Mouse (Mus musculus): ENCODE results near the gene Prickle1. TPM values are rescaled to one million over a fixed set of nuclear protein-coding genes. Genes with fewer than 3 reads are reported as not detected.

Gene Prickle1
- total and polyA plus RNA-seq, 3 experiments, result 0.64 to 1.8 (median 1.7) TPM

DNA sequence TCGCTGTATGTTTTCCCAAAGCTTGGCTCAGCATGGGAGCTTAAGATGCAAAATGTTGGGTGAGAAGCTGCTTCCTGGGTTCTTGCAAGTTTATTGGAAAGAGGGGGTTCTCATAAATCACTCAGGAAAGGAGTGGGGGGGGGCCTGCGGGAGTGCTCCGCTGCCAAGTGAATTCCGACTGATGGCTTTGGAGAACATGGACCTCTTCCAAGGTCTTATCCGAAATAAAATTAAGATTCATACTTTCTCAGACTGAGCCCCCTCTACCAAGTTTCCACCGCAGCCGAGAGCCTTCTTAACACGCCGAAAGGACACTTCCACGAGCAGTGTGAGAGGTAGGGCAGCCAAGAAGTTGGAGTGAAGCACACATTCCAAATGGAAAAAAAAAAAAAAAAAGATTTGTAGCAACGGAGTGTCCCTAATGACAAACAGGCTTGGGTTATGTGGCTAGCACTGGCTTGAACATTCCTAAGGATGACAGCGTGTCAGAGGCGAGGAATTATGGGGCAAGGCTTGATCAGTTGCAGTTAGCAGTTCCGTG lies 34.4 kb upstream of the Prickle1 start:
- peaks cover 21% of the 10 kb centered on the region for H3K9me3 ChIP-seq (replicated peaks; ENCODE audit: low read length)
- no peak overlapping the region for H3K27ac ChIP-seq (ENCODE audit: insufficient read depth, low read depth)
- in situ Hi-C loops (cut with MboI; ENCODE audit: low pct_ligation_motif_present, low pct_unique_long_range_greater_than_20kb, low sequenced_read_pairs) (no loop called here), dilution Hi-C loops (cut with MboI; ENCODE audit: extremely low pct_ligation_motif_present, extremely low pct_unique_long_range_greater_than_20kb, low sequenced_read_pairs) (no loop called here)
- no peak for DNase-seq (ENCODE audit: extremely low read depth)
- H3K79me2 ChIP-seq (replicated peaks; ENCODE audit: control insufficient read depth, extremely low read depth, insufficient read depth, poor library complexity, severe bottlenecking), result no peaks in the 10 kb centered on the region
- TF ChIP-seq POLR2A (IDR thresholded peaks at IDR 0.05; ENCODE audit: low read depth, low read length) (no peak), EP300 (IDR thresholded peaks at IDR 0.05; ENCODE audit: low read length) (no peak), JUND (conservative IDR thresholded peaks at IDR 0.05; ENCODE audit: low read depth, low read length) (no peak), CTCF (conservative IDR thresholded peaks at IDR 0.05 in 1 of 2, IDR thresholded peaks at IDR 0.05 in 1 of 2; ENCODE audit: low read depth in 2 of 2, low read length in 2 of 2) (no peak)
- no peaks in the 10 kb centered on the region for H3K36me3 ChIP-seq (replicated peaks in 1 of 2; ENCODE audit: control insufficient read depth in 1 of 2, insufficient read depth in 1 of 2, low read length in 1 of 2)
- no peak overlapping the region for H3K4me3 ChIP-seq (replicated peaks in 1 of 3; ENCODE audit: low read depth in 2 of 3, low read length in 2 of 3, poor library complexity in 1 of 3)
- H3K4me2 ChIP-seq (ENCODE audit: insufficient read depth, low read depth, poor library complexity, severe bottlenecking), result no peak overlapping the region
- H3K9ac ChIP-seq (ENCODE audit: insufficient read depth, low read depth), result no peak overlapping the region
- no peaks in the 10 kb centered on the region for H3K4me1 ChIP-seq (ENCODE audit: control insufficient read depth in 1 of 2, insufficient read depth in 2 of 2)
- H3K27me3 ChIP-seq (replicated peaks), result no peaks in the 10 kb centered on the region

DNA sequence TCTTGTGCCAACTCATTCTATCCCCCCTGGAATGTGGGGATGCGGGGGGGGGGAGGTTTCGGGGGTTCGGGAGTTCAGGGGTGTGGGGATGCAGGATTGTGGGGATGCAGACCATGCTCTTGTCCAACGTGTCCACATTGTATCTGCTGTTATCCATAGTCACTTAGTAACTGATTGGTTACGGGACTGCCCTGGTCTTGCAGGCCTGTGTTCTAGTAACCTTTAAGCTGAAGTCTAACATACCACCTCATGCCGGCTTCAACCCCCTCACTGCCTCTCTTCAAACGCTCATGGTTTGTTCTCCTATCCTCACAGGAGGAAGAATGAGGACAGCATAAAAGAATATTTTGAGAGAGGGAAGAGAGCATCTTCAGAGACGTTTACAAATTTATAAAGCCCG lies 33.5 kb upstream of the Prickle1 start:
- no peak overlapping the region for H3K4me2 ChIP-seq (ENCODE audit: insufficient read depth, low read depth, poor library complexity, severe bottlenecking)
- in situ Hi-C loops (cut with MboI; ENCODE audit: low pct_ligation_motif_present, low pct_unique_long_range_greater_than_20kb, low sequenced_read_pairs), result no loop called here
- peaks cover 21% of the 10 kb centered on the region for H3K9me3 ChIP-seq (replicated peaks; ENCODE audit: low read length)

DNA sequence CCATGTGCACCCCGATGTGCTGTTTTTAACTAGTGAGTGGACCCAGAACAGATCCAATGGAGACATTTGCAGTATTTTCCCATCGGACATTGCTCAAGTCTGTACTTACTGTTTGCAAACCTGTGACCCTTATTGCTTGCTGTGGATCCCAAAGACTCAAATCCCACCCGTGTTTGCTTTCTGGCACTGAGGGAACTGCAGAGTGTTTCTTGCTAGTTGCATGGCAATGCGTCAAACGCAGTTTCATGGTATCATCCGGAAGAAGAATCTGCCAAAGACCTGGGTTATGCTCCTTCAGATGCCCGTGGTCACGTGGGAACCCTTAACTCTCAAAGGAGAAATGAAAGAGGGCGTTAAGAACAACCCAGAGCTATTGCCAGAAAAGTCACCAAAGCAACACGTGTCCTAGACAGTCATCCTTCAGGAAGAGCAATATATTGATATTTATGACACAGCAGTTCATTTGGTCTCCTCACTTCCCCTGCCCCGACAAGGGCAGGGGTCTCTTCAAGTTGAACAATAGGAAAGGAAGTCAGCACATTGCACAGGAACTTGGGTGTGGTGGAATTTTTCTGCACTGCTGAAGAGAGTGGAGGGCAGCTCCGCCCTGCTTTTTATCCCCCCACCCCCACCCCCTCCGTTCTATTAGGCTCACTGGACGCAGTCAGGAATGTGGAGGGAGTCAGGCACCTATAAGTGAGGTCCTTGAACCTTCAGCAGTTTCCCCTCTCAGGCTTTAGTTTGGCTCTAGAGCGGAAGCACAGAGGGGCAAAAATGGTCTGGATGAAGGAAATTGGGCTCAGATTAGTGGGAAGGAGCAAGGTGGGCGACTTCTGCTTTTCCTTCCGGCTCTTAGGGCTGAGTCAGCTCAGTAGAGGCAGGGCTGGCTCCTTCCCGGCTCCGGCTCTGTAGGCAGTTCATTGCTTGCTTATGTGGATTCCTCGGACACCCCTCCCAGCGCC lies 32.4 kb upstream of the Prickle1 start:
- Histone ChIP-seq H3K4me3 (replicated peaks in 1 of 3; ENCODE audit: low read depth in 2 of 3, low read length in 2 of 3, poor library complexity in 1 of 3) (no peak overlapping the region), H3K9me3 (replicated peaks; ENCODE audit: low read length) (peaks cover 18% of the 10 kb centered on the region), H3K27ac (ENCODE audit: insufficient read depth, low read depth) (no peak overlapping the region), H3K27me3 (replicated peaks) (no peaks in the 10 kb centered on the region), H3K79me2 (replicated peaks; ENCODE audit: control insufficient read depth, extremely low read depth, insufficient read depth, poor library complexity, severe bottlenecking) (no peaks in the 10 kb centered on the region), H3K4me1 (ENCODE audit: control insufficient read depth in 1 of 2, insufficient read depth in 2 of 2) (no peaks in the 10 kb centered on the region), H3K36me3 (replicated peaks in 1 of 2; ENCODE audit: control insufficient read depth in 1 of 2, insufficient read depth in 1 of 2, low read length in 1 of 2) (no peaks in the 10 kb centered on the region), H3K9ac (ENCODE audit: insufficient read depth, low read depth) (no peak overlapping the region), H3K4me2 (ENCODE audit: insufficient read depth, low read depth, poor library complexity, severe bottlenecking) (no peak overlapping the region)
- dilution Hi-C loops (cut with MboI; ENCODE audit: extremely low pct_ligation_motif_present, extremely low pct_unique_long_range_greater_than_20kb, low sequenced_read_pairs), result no loop called here
- DNase-seq (ENCODE audit: extremely low read depth), result no peak
- in situ Hi-C loops (cut with MboI; ENCODE audit: low pct_ligation_motif_present, low pct_unique_long_range_greater_than_20kb, low sequenced_read_pairs), result no loop called here
- TF ChIP-seq JUND (conservative IDR thresholded peaks at IDR 0.05; ENCODE audit: low read depth, low read length) (no peak), USF2 (conservative IDR thresholded peaks at IDR 0.05; ENCODE audit: low read depth, low read length) (no peak), KAT2A (IDR thresholded peaks at IDR 0.05; ENCODE audit: insufficient replicate concordance, low read length) (no peak), TBP (conservative IDR thresholded peaks at IDR 0.05; ENCODE audit: low read depth, low read length) (no peak), USF1 (IDR thresholded peaks at IDR 0.05; ENCODE audit: low read depth, low read length) (no peak), CHD2 (IDR thresholded peaks at IDR 0.05; ENCODE audit: low read length) (no peak), POLR2A (IDR thresholded peaks at IDR 0.05; ENCODE audit: low read depth, low read length) (no peak), TCF12 (IDR thresholded peaks at IDR 0.05; ENCODE audit: low read depth, low read length) (no peak), CHD1 (IDR thresholded peaks at IDR 0.05; ENCODE audit: low read depth, low read length) (no peak)

More for the DNA sequence above, 33.5 kb upstream of the Prickle1 start:
- TF ChIP-seq POLR2AphosphoS2 (IDR thresholded peaks at IDR 0.05; ENCODE audit: low read depth, low read length) (no peak), TCF12 (IDR thresholded peaks at IDR 0.05; ENCODE audit: low read depth, low read length) (no peak), MAZ (IDR thresholded peaks at IDR 0.05; ENCODE audit: low read depth, low read length) (no peak), ZNF384 (IDR thresholded peaks at IDR 0.05; ENCODE audit: low read depth, low read length) (no peak), RCOR1 (conservative IDR thresholded peaks at IDR 0.05; ENCODE audit: low read depth, low read length) (no peak), ZMIZ1 (IDR thresholded peaks at IDR 0.05; ENCODE audit: low read depth, low read length) (no peak), RAD21 (IDR thresholded peaks at IDR 0.05; ENCODE audit: low read depth, low read length) (no peak), BHLHE40 (IDR thresholded peaks at IDR 0.05; ENCODE audit: low read depth, low read length) (no peak), MYC (IDR thresholded peaks at IDR 0.05; ENCODE audit: low read depth, low read length) (no peak), CHD2 (IDR thresholded peaks at IDR 0.05; ENCODE audit: low read length) (no peak), ZC3H11A (IDR thresholded peaks at IDR 0.05; ENCODE audit: low read depth, low read length) (no peak), USF2 (conservative IDR thresholded peaks at IDR 0.05; ENCODE audit: low read depth, low read length) (no peak), POLR2A (IDR thresholded peaks at IDR 0.05; ENCODE audit: low read depth, low read length) (no peak), ELF1 (IDR thresholded peaks at IDR 0.05; ENCODE audit: low read depth, low read length) (no peak), MXI1 (IDR thresholded peaks at IDR 0.05; ENCODE audit: low read depth, low read length) (no peak), CHD1 (IDR thresholded peaks at IDR 0.05; ENCODE audit: low read depth, low read length) (no peak), E2F4 (IDR thresholded peaks at IDR 0.05; ENCODE audit: insufficient replicate concordance, low read depth, low read length) (no peak), NRF1 (IDR thresholded peaks at IDR 0.05; ENCODE audit: low read depth, low read length) (no peak), ZKSCAN1 (IDR thresholded peaks at IDR 0.05; ENCODE audit: borderline replicate concordance, low read depth, low read length) (no peak)
- no peaks in the 10 kb centered on the region for H3K4me1 ChIP-seq (ENCODE audit: control insufficient read depth in 1 of 2, insufficient read depth in 2 of 2)
- H3K27ac ChIP-seq (ENCODE audit: insufficient read depth, low read depth), result no peak overlapping the region
- dilution Hi-C loops (cut with MboI; ENCODE audit: extremely low pct_ligation_motif_present, extremely low pct_unique_long_range_greater_than_20kb, low sequenced_read_pairs), result no loop called here
- H3K9ac ChIP-seq (ENCODE audit: insufficient read depth, low read depth), result no peak overlapping the region
- no peaks in the 10 kb centered on the region for H3K79me2 ChIP-seq (replicated peaks; ENCODE audit: control insufficient read depth, extremely low read depth, insufficient read depth, poor library complexity, severe bottlenecking)
- H3K4me3 ChIP-seq (replicated peaks in 1 of 3; ENCODE audit: low read depth in 2 of 3, low read length in 2 of 3, poor library complexity in 1 of 3), result no peak overlapping the region
- no peaks in the 10 kb centered on the region for H3K27me3 ChIP-seq (replicated peaks)
- no peaks in the 10 kb centered on the region for H3K36me3 ChIP-seq (replicated peaks in 1 of 2; ENCODE audit: control insufficient read depth in 1 of 2, insufficient read depth in 1 of 2, low read length in 1 of 2)
- no peak for DNase-seq (ENCODE audit: extremely low read depth)
